Mouse (Mus musculus) adrenal gland, postnatal 4 days (tissue): ENCODE data around the gene Agpat4. TPM values are rescaled to one million over a fixed set of nuclear protein-coding genes. Genes with fewer than 3 reads are reported as not detected.

Experiments
- DNase-seq, 2 experiments: peaks; one replicate each; pipeline ENCODE4 v3.0.0; 2021 to 2022; ENCODE audit warnings: low spot score in 2 of 2, mixed read lengths in 2 of 2
- long read RNA-seq, 2 experiments: library from polyadenylated mRNA; stranded (forward); transcript quantifications; one replicate each; pipeline ENCODE4 v2.0.0; 2021
- total RNA-seq, 2 experiments: library from RNA; stranded (reverse); gene quantifications; 2 replicates each; pipeline ENCODE4 v1.2.3; 2021

The Agpat4 gene
- 10 to 100 TPM; 26.0 to 26.4 TPM for total RNA-seq
- long read RNA-seq, experiment 1, transcript Agpat4-201 (9 exons, 1,915 nt) = major isoform, 37 of 46 reads
- long read RNA-seq, experiment 1, partial matches to known transcripts = 2 of 46 reads
- long read RNA-seq, experiment 1, other reads (novel, unspliced or antisense) = 7 of 46 reads
- long read RNA-seq, experiment 2, transcript Agpat4-201 (9 exons, 1,915 nt) = major isoform, 58 of 67 reads
- long read RNA-seq, experiment 2, partial matches to known transcripts = 2 of 67 reads
- long read RNA-seq, experiment 2, other reads (novel, unspliced or antisense) = 7 of 67 reads

GRCm38 (mm10) chr17:12118561-12118925 lies at the start of gene Agpat4:
Gene Agpat4 (plus strand): TSS chr17:12118704.
- DNase-seq = no peak

DNA sequence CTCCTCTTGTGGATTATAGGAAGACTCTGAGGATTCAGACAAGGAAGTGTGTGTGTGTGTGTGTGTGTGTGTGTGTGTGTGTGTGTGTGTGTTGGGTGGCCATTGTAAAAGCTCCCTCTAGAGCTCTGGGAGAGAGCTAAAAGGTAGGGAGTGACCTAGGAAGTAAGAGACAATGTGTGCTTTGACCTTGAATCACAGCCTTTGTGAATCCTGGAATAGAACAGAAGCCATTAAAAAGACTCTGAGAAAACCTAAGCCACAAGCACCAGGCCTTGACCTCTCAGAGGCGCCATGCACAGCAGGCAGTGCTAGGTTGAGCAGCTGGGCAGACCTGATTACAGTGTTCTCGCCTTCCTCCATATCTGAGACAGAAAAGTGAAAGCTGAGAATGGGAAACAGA lies 41.7 kb upstream of the Agpat4 start:
- no peak for DNase-seq

- DNase-seq = no peak
These were observed 37.6 kb upstream of the Agpat4 start for GRCm38 (mm10) chr17:12080656-12081495.

- no peak for DNase-seq
These were observed 36.3 kb upstream of the Agpat4 start for GRCm38 (mm10) chr17:12082201-12082600.

- DNase-seq = no peak
These were observed 28.1 kb upstream of the Agpat4 start for GRCm38 (mm10) chr17:12090261-12090927.

DNA sequence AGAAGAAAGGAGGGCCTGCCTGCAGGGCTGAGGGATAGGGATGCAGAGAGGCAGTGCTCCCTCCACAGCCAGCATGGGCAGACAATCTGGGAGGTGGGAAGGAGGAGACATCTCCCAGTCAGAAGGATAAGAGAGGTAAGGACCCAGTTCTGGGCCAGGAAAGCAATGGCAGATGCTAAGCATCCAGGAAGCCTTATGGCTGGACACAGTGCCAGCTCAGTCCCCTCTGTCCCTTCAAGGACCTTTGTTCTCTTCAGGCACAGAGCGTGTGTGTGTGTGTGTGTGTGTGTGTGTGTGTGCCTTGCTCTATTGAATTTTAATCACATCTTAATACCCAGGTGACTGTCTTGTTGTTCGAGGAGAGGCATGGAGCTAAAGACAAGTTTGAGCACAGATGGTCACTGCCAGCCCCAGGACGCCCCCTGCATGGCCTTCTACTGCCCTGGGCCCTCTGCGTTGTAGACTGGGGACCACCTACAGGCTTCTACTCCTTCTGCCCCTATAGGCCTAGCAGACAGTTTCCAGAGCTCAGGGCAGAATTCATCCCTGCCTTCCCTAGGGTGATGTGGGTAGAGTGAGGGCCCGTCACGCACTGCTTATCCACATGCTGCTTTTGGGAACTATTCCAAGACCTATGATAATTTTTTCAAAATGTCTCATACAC lies 25.5 kb upstream of the Agpat4 start:
- DNase-seq = no peak

- no peak for DNase-seq
These were observed 24.5 kb upstream of the Agpat4 start for GRCm38 (mm10) chr17:12094016-12094415.

- no peak for DNase-seq
These were observed 23.5 kb upstream of the Agpat4 start for GRCm38 (mm10) chr17:12094827-12095590.

GRCm38 (mm10) chr17:12099415-12099814 lies 19.1 kb upstream of the Agpat4 start:
- DNase-seq = no peak

DNA sequence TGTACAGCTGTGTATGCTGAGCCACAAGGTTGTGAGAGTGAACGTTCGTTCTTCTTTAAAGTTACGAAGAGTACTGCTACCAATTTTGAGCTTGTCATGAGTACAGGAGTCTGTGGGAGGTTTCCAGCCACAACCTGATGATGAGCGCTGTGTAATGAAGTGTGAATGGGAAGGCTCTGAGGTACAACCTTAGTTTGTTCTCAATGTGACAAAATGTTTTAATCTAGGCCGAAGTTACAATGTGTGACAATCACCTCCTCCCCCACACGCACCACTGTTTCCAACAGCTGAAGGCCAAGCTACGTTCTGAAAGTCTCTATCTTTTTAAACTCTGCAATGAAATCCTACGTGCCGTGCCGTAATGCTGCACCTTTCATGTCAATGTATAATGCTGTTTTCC lies 16.2 kb upstream of the Agpat4 start:
- DNase-seq = no peak

- DNase-seq = no peak
These were observed 14.7 kb upstream of the Agpat4 start for GRCm38 (mm10) chr17:12103781-12104180.

DNA sequence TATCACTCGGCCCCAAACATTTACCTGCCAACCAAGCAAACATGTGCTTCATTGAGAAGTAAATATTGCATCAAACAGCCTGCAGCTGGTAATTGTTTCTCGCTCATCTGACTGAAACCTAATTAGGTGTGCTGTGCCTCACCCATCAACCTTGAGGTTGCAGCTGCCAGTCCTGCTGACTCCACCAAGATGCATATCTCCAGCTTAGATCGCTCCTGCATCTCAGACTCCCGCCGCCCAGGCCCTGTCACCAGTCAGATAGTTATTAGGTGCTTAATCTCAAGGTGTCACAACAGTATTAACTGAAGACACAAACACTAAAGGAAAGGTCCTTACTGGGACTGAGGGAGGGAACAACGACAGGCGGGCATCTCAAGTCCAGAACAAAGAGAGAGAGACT lies 14.3 kb upstream of the Agpat4 start:
- no peak for DNase-seq

DNA sequence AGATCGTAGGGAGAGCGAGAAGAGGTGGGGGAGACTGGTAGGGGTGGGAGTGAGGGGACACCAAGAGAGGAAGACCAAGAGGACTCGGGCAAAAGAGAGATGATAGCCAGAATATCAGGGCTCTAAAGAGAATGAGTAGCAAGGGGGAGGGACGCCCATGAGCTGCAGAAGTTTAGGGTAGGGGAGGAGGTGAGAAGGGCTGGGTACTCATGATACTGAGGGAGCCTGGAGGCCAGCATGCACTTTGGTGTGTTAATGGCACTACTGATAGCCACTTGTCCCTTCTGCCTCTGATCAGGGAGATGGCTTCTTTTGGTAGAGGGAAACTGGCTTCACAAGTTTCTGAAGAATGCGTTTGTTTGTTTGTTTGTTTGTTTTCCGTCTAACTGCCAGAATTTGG lies 13.8 kb upstream of the Agpat4 start:
- no peak for DNase-seq

DNA sequence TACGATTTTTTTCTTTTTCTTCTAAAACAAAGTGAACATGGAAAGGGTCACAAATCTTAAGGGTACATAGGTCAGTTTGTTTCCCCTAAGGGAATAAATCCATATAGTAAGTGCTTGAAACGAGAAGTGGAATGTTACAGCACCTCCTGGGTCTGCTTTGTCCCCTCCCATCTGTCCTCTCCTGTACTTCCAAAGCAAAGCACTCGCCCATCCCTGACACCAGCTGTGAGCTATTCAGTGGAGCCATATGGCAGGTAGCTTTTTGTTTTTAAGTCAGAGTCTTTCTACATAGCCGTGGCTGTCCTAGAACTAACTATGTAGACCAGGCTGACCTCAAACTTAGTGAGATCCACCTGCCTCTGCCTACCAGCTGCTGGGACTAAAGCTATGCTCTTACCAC lies 12.2 kb upstream of the Agpat4 start:
- no peak for DNase-seq

DNA sequence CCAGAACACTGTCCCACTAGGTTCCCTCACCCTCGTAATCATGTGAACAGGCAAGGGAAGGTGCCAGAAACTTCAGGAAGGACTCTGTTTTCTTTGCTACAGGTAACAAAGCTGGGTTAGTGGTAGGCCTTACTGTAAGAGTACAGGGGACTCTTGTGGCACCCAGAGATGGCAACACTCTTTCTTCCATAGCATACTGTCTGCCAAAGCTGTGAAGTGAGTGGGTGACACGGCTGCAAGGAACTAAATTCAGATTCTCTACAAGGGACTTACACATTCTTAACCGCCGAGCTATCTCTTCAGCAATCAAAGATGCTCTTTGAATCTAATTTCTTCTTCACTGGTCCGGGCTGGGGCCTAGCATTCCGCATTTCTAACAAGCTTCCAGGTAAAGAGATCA lies 4.9 kb upstream of the Agpat4 start:
- DNase-seq = no peak

DNA sequence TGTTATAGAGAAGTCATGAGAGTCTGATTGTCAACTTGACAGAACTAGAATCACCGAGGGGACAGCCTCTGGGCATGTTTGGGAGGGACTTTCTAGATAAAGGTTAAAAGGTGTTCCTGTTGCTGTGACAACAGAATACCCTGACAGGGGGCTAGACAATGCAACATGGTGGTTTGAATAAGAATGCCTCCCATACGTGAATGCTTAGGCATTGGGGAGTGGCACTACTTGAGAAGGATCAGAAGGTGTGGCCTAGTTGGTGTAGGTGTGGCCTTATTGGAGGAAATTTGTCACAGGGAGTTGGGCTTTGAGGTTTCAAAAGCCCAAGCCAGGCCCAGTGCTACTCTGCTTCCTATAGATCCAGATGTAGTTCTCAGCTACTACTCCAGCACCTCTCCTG lies 3.4 kb upstream of the Agpat4 start:
- DNase-seq = no peak

DNA sequence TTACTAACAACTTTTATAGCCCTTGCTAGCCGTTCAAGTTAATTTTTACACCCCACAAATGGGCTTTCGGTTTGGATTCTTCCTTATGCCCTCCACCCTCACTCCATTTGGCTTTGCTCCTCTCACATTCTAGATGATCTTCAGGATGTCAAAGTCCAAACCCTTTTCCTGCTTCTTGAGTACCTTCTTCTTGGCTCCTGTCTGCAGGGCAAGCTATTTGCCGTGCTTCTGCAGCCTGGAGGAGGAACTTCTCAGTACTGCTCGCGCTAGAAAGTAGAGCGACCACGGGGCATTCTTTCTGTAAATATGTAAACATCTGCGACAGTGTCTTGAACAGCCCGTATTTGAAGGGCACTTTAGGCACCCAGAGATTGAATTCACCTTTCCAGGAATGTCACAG lies 373 bp upstream of the Agpat4 start:
- no peak for DNase-seq

GRCm38 (mm10) chr17:12118926-12119641 lies 580 bp downstream of the Agpat4 start:
- DNase-seq = peak; percentile 38 to 41

DNA sequence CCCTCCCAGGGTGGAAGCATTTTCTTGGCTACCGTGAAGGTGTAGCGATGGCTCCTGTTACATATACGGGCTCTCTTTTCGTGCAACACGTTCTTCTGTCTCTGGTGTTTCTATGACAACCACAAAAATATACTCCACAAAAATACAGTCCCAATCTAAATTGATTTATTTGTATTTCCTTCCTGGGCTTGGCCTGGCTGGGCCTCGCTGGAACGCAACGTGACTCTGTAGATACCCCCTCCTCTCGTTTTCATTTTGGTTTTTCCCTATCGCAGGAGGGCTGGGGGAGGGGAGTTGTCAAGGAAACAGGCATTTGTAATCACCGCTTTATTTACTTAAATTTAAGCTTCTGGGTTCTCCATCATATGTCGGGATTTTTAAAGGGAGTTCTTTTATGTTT lies 1.2 kb downstream of the Agpat4 start:
- no peak for DNase-seq

DNA sequence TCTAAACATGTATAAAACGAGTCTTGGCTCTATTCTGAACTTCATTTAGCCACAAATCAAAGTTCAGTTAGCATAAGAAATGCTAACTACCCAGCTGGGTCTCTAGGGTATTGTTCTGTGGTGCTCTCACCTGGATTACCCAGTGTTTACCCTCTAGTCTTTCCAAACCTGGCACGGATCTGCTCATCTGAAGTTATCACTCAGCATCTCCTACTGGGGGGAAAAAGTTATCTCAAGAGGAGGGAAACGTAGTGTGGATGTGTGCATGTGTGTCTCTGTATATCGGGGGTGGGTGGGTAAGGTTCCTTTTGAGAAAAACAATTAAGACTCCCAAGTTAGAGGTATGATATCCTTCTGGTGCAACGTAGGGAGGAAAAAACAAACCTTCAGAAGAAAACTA lies 1.8 kb downstream of the Agpat4 start:
- DNase-seq = no peak
